Mouse (Mus musculus) right cerebral cortex, postnatal 4 days (tissue): Measurements from ENCODE around the gene Prss28.
A peak's percentile ranks its signal among the peaks of the same experiment; 100 is the strongest.

Source experiments
- DNase-seq: peaks from one replicate; pipeline ENCODE4 v3.0.0-alpha.2; 2022

The Prss28 gene

DNA sequence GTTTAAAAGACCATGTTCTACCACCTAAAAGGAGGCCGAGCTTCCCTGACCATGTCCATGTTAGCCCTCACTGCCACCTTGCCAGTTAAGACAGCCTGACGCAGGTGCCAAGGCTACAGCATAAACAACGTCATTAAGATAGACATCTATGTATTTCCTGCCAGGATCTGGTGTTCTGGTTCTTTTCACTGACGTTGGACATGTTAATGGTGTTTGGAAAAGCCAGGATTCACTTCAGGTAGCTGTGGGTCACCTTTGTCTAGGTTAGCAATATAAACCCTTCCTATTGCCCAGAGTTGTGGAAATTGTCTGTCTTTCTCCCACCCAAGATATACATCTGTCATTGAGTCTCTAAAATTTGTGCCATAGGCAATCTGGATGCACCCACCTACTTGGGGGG lies at the start of gene Prss28:
Gene Prss28, plus strand, starts transcription at position 301 of the 400 bp plus-strand sequence.
- DNase-seq: no peak

DNA sequence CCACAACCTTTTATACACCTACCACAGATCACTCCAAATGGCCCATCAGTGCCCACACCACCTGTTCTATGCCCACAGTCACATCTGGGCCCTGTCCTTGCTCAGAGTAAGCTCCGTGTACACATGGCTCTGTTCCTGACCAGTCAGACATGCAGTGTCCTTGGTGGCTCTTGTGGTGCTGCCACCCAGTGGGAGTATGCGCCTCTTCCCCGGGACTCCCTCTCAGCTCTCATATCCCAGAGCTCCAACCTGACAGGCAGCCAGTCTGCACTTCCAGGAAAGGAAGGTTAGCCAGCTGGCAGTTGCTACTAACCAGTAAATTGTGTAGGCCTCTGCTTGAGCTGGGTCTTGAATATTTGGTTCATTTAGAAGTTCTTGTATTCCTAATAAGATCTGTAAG lies 44.0 kb upstream of the Prss28 start:
- no peak for DNase-seq

DNA sequence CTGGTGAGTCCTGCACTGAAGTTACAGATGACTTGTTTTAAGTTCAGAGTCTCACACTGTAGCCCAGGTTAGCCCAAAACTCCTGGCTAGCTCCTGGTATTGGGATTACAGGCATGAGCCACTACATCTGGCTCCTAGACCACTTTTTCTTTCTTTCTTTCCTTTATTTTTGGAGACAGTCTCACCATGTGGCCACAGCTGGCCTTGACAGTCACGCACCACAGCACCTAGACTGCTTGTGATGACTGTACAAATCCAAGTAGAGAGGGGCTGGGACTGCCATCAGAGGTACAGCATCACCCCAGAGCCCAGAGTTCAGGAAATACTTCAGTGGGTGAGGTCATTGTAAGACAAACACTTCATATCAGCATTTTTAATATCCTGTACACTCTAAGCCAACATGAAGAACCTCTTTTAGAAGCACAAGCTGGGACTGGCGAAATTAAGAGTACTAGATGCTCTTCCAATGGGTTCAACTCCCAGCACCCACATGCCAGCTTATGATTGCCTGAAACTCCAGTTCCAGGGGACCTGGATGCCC lies 37.6 kb upstream of the Prss28 start:
- DNase-seq: no peak

DNA sequence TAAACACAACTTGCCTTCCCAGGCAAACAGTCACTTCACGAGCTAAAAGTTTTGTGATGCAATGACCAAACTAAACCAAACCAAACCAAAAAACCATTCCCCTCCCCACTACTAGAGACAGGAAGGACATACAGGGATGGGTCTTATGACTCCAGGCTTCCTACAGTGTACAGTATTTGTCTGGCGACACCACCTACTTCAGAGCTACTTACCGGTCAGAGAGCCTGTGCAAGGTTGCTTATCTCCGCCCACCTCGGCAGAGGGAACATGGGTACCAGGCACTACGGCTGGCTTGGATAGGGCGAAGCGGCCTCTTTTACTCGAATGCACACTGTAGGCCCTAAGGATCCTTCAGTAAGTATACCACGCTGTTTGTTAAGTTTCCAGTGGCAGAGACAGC lies 36.1 kb upstream of the Prss28 start:
- no peak for DNase-seq

DNA sequence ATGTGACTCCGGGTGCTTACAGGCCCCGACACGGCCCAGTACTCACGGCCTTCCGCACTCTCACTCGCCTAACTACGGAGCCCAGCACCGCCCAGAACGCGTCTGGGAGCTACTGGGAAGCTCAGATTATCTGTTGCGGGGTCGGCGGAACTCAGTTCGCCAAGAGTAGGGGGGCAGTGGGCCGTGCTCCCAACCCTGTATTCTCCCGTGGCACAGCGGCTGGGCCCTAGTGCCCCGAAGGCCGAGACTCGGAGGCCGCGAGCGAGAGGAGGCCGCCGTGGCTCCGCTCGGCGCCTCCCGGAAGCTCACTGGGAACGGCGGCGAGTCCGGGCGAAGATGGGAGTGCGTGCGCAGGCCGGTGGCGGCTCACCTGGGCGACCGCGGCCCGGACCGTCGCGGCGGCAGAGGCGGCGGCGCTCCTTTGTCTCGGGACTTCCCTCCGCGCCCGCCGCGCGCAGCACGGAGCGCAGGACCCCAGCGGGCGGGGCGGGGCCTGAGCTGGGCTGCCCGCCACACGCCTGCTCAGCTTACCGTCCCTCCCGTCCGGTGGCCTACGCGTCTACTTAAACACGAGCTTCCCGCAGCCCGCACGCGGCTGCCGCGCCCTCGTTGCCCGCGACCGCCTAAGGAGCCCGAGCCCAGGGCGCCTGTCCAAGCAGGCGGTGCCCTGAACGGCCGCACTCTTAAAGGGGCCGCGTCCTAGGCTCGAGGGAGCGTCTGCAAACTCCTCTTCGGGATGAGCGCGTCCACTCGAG lies 35.3 kb upstream of the Prss28 start:
- DNase-seq: peak; percentile 79

DNA sequence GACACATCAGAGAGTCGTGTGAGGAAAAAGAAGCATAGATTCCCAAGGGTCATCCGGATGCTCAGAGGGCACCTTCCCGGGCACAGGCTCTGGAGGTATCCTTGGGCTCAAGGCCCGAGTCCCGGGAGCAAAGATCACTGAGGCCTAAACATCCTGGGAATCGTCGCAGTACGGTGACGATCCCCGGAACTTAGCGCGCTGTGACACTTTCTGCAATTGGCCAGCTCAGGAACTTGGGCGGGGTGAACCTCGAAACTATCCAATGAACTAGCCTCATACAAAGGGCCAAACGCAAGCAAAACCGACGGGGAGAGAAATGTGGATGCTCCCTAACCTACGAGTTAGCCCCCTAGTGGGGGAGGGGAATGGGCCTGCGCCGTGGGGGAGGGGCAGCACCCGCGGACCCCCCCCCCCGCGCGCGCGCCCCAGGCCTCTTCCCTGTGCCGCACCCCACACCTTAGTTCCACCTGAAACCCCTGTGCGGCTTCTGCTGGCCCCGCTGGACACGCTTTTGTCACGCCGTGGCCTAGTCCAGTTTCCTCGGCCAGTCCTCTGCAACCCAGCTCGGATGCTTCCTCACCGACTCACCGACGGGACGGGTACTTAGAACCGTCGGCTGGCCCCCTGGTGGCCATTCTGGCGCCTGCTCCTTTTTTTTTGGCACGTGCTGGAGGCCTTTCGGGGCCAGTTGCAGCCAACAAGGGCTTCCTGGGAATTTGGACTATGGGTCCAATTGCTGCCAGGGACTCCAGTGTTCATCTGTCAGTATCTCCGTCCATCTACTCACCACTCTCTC lies 34.5 kb upstream of the Prss28 start:
- peak; percentile 90 for DNase-seq

DNA sequence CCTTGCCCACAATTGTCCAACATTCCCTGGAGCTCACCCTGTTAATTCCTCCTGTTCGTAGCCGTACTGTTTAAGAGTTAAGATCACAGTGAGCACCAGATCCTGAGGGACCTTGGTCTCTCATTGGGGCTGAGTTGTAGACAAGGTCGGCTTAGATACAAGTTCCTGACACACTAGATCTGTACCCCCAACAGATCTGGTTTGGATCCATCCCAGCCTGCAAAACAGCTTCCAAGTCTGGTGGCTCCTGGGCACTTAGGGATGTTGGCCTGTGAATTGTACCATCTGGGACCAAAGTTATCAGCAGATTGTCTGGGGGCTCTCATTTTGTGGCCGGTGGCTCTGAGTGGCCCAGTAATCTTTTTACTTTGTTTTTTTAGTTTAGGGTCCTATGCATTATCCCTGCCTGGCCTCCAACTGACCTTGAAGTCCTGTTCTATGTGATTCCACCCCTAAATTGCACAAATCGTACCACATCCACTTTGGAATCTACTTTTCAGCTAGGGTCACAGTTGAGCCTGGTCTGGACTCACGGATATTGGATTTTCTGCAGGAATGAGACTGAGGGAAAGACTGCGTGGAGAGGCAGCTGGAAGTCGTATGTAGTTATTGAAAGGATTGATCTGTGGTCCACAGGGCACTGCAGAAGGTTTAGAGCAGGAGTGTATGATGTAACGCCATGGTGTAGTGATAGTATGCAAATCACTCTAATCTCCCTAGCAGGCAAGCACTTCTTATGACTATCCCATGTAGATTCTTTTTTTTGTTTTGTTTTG lies 33.7 kb upstream of the Prss28 start, which contains the start of gene Ube2i:
Gene Ube2i, minus strand, starts transcription at position 52 of the 776 bp plus-strand sequence.
- DNase-seq: no peak

DNA sequence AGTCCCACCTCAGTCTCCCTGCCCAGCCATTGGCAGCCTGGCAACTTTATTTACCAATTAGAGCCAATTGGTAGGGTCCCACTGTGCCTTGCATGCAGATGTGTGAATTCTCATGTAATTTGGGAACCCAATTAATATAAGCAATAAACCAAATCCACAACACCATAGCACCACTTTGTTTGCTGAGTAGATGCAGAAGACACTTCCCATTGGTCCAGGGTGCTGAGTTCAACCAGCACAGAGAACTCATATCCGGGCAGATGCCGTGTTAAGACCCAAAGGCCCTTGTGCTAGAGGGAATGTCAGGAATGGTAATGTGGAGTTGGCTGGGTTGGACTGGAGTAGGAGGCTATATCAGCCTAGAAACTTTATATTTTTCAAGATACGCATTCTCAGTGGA lies 32.6 kb upstream of the Prss28 start:
- no peak for DNase-seq

DNA sequence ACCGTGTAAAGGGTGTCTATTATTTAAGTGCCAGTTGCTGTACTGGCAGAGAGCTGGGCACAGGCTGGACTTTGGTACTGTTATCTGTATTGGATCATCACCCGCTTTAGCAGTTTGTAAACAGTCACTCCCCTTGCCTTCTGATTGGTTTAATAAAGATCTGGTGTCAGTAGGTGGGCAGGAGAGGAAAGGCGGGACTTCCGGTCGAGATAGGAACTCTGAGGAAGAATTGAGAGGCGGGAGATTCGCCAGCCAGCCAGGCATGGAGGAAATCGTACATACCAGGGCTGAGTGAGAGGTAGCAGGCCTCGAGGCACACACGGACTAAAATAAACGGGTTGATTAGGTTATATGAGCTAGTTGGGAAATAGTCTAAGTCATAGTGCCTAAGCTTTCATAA lies 26.3 kb upstream of the Prss28 start:
- no peak for DNase-seq

DNA sequence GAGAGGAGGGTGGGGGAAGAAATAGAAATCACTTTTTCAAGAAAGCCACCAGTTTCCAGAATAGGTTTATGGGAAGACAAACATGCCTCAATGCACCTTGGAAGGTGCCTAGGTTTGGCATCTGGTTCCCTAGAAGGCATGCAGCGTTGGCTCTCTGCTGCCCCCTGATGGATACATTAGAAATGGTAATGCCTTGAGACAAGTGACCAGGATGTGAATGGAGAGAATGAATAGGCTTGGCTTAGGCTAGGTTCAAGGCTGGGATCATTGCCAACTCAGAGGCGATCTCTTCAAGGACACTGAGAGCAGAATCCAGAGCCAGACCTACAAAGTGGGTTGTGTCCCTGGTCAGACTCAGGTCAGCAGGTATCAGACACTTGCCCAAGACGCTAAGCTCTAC lies 23.4 kb upstream of the Prss28 start:
- DNase-seq: peak; percentile 53

DNA sequence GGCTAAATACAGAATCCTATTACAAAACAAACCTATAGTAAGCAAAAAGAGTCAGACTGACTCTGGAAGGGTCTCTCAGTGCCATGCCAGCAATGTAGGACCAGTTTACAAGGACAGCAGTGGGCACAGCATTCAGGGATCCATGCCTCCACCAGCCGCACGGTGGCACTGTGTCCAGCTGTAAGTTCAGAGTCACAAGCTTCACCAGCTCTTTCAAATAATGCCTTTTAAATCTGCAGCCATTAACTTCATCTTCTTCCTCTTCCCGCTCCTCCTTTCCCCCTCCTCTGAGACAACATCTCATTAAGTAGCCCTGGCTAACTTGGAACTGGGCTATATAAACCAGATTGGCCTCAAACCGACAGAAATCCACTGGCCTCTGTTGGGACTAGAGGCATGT lies 19.6 kb upstream of the Prss28 start:
- peak; percentile 53 for DNase-seq

DNA sequence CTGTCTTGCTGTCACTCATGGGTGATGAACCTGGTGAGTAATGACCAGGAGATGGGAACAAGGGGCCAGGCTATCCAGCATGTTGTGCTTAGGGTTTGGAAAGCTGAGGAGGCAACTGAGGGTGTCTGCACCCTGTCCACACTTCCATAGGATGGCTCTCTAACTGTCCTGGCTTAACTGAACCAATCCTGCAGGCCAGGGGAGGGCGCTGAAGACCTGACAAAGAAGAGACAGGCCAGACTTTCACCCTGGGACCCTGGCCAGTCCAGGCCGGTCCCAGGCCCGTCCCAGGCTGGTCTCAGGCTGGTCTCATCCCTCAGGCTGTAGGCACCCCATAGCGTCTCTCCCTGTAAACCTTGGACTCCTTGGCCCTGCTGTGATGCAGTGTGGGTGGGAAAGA lies 18.0 kb upstream of the Prss28 start:
- DNase-seq: no peak

DNA sequence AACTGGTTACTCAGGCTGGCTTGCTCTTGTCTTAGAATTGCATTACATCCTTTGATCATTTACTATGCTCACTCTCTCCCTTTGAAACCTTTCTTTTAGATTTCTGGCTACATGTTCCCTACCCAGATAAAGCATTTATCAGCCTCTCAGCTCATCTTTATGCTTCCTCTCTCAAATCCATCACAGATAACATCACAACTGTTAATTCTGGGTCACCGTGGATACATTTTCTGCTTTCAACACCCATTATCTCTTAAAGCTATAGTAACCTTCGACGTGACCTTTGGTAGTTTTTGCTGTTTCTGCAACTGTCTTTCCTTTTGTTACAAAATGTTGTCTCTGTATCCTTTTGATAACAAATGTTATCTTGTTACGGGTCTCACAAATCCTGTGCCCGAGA lies 15.0 kb upstream of the Prss28 start:
- DNase-seq: no peak

DNA sequence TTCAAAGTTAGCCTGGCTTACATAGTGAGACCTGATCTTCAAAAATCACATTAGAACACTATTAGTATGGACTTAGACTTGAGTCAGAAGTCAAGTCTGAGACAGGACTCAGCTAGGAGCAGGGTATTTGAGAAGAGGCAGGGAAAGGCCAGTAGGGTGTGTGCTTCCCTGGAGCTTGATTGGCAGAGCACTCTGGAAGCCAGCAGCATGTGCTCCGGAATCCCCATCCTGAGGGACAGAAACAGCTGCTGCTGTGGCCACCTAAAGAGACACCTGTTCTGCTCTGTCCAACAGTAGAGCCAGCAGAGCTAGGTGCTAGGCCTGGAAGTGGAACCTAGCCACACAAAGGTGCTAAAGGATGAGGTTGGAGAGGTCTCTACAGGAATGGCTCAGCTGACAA lies 14.3 kb upstream of the Prss28 start:
- no peak for DNase-seq

DNA sequence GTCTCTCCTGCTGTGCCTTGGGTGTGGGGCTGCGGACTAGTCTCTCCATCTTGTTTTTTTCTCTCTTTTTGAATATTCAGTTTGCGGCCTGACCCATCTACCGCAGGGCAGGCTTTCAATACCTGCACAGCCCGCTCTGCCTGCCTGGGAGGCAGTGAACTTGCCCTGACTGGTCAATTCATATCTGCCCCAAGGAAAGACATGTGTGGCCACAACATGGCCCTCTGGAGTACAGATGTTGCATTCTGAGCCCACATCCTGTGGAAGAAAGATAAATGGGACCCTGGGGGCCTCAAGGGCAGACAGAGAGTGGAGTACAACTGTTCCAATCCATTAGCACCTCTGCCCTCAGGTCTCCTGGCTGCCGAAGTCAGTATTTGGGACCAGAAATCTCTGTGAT lies 10.4 kb upstream of the Prss28 start, which contains the start of gene Prss34:
Gene Prss34, plus strand, starts transcription at position 301 of the 400 bp plus-strand sequence.
- DNase-seq: no peak

DNA sequence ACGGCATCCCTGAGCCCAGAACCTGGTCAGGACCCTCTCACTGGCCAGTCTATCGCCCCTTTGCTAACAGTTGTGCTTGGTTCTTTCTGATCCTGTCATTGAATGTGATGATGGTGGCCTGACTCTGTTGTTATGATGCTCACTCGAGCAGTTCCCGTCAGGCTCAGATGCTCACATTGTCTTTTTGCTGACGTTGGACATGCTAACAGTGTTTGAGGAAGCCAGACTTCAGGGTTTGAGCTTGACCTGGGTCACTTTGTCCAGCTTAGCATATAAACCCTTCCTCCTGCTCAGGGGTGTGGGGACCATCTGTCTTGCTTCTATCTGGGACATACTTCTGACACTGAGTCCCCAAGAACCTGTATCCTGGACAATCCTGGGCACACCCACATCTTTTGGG lies 9.9 kb downstream of the Prss28 start, which contains the start of gene Prss29:
Gene Prss29, plus strand, starts transcription at position 301 of the 400 bp plus-strand sequence.
- DNase-seq: no peak

DNA sequence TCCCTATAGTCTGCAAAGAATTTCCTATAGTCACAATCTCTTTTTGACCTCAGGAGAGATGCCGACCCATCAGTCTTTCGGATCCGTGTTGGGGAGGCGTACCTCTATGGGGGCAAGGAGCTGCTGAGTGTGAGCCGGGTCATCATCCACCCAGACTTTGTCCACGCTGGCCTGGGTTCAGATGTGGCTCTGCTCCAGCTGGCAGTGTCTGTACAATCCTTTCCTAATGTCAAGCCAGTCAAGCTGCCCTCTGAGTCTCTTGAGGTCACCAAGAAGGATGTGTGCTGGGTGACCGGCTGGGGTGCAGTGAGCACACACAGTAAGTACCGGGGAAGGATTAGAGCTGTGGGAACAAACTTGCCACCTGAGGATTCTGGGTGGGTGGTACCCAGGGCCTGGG lies 12.4 kb downstream of the Prss28 start:
- DNase-seq: no peak

DNA sequence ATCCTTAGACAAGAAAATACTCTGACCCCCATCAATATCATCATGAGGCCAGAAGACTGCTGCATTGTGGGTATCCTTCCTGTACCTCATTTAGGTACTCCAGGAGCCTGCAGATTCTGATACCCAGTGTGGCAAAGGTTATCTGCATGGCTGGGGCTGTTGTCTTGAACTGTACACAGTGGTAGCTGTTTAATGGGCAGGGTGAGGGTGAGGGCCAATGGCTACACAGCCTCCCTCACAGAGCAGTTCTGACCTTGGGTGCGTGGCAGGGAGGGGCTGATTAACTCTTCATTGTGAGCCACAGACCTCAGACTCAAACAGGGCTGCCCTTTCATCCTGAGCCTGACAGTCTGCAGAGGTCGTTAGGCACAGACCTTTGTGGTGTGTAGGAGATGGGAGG lies 14.5 kb downstream of the Prss28 start:
- DNase-seq: no peak

DNA sequence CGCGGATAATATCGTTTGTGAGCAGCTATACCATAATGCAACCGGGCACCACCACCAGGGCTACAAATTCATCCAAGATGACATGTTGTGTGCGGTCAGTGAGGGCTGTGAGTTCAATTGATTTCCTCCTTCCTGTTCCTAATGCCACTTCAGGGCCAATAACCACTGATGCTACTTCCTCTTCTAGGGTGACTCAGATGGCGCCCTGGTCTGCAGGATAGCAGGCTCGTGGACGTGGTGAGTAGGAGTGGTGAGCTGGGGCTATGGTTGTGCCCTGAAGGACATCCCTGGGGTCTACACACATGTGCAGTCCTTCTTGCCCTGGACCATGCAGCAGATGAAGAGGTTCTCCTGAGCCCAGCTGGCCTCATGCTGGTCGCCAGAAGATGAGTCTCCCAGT lies 23.9 kb downstream of the Prss28 start:
- DNase-seq: no peak

DNA sequence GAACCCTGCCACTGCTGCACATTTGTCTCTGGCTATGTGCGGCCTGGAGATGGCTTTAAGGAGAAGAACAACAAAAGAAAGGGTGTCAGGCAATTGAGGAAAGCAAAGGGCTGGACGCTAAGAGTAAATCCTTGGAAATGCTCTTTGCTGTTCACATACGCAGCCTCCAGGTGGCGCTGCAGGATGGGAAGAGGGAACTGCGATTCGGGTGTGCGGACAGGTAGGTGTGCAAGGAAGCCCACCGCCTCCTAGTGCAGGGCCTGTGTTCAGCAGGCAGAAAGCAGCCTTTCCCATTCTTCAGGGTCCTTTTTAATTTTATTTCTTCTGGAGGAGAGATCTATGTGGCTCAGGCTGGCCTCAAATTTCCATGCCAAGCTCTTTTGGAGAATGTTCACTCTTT lies 25.5 kb downstream of the Prss28 start:
- peak; percentile 85 for DNase-seq

DNA sequence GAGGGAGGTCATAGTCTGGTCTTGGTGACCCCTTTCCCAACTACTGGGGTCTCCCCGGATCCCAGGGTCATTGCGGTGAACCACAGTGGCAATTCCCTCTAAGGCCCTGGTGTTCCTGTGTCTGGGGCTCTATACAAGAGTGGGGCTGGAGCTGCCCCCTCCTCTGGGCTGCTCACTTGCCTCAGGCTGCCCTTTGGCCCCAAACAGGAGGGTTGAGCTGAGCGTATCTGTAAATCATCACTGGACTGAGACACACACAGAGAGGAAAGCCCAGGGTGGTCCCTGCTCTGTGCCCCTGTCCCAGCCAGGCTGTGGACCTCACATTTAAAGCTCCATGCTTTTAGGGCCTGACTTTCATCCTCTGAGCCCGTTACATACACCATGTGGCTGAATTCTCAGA lies 29.8 kb downstream of the Prss28 start:
- DNase-seq: no peak

DNA sequence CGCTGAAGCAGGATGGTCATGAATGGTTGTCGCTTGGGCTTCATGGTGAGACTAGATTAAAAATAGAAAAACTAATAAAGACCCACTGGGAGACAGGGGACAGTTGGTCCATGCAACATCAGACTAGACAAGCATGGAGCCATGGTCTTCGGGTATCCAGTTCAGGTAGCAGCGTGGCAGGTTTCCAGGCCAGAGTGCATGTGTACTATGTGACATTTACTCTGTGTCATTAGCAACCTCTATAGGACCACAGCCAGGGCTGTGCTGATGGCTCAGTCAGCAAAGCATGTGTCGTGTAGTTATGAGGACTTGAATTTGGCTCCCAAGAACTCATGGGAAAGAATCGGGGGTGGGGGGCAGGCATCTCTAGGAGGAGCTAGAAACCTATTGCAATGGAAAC lies 31.6 kb downstream of the Prss28 start:
- DNase-seq: no peak

DNA sequence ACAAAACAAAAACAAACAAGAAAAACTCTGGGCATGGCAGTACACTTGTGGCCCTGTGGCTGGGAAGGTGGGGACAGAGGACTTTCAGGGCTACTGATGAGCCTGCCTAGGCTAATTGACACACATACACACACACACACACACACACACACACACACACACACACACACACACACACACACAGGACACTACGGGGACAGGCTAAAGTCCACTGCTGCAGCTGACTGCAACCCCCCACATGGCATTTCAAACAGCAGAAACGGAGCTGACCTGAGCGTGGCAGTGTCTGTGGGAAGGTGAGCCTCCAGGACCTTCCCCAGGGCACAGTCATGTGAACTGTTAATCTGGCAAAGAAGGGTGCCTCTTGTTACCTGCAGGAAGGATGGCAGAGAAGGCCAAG lies 33.0 kb downstream of the Prss28 start:
- DNase-seq: no peak
